Mouse (Mus musculus): ENCODE results near the gene Galnt17.
A peak's percentile ranks its signal among the peaks of the same experiment; 100 is the strongest.

Galnt17 gene

DNA sequence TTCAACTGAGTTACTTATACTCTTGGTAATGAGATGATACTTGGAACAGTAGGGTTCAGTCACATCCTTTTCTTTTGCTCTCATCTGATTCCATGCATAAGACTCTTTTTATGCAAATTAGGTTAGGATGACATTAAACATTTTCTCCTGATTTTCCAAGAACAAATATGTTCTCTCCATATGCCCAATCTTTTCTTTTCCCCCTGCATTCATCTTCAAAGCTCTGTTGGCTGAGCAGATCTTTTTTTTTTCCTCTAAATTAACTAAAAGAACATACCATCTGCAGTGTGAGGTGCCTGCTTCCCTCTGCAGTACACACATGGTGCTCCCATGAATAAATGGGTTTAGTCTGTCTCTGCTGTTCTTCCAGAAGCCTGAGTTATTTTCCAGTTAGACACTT lies 173.5 kb downstream of the Galnt17 start:
- no peak for DNase-seq (ENCODE audit: low read depth, low spot score)

DNA sequence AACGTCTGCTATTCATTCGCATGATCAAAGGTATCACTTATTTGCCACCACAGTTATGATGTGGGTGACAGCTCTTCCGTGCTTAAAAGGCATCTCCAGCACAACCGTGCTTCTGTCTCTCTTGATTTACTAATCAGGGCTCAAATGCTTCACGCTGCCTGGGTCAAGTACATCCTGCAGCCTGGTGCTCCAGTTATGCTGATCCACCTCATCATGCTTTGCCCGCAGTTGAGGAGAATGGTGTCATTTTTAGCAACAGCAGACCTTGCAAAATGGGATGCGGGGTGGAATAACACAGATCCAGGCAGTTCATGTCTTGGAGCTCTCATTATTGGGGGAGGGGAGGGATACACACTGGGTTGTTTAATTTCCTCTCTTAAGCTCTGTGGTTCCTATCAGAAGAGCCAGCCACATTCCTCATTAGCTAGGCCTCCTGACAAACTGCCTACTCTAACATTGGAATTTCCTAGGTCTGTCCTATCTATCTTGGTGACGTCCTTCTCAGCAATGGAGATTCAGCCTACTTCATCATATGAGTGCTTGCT lies 187.9 kb downstream of the Galnt17 start:
- DNase-seq (ENCODE audit: low read depth, low spot score) = peak; percentile 5

DNA sequence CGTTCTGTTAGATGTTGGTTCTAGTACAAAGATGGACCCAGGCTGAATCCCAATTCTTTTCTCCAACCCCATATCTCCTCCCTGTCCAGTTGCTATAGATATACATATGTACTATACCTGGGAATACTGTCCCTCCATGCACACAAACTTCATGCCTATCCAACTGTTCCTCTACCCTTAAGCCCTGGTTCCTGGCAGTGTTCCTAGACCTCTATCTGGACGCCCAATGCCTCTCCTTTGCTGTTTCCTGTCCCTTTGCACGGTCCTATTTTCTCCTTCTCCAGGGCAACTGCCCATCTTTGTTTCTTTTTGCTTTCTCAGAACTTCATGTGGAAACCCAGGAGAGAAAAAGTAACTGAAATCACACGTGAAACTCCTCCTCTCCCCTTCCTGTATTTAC lies 188.4 kb downstream of the Galnt17 start:
- DNase-seq (ENCODE audit: low read depth, low spot score) = no peak

DNA sequence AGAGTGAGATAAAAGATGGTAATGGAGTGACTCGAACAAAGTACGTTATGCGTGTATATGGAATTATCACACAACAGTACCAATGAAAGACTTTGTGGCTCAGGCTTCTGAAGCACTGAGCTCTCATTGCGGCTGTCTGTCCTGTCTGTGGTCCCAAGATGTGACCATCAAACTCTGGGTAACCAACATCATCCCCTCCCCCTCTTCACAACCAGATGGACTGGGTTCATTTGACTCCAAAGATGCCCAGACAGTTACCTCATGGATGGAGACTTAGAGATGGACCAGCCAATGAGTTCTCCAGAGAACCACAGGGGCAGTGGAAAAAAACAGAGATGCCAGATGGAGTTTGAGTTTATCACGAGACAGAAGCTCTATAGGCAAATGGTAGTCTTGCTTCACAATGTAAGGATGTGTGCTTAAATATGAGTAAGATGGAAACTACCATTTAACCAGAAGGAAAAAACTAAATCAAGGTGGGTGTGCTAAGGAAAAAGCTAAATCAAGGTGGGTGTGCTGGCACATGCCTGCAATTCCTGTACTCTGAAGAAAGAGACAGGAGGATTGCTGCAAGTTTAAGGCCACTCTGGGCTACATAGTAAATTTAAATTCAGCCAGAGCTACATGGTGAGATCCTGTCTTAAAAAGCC lies 190.8 kb downstream of the Galnt17 start:
- no peak for DNase-seq (ENCODE audit: low read depth, low spot score)

DNA sequence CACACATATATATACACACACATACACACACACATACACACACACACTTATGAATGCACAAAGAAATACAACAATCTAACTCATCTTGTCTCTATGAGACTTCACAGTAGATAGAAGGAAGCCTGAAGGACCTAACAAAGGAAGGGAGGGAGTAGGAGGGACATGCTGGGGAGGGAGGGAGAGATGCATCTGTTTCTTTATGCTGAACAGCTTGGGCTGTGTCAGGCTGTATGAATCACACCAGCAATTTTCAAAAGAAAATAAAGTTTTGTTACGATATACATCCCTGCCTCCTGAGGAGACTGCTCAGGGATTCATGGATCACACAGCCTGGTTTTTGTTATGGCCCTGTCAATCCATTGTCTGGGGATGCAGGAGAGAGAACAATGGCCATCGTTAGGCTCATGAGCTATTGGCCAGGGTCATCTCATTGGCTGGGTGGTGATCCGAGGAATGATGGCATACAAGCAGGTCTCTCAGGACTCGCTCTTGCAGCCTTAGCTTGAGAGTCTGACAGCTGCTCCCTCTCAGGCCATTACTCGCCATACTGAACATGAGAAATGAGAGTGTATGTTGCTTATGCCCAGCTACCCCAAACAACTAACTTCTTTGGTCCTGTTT lies 194.3 kb downstream of the Galnt17 start:
- DNase-seq (ENCODE audit: low read depth, low spot score) = no peak

DNA sequence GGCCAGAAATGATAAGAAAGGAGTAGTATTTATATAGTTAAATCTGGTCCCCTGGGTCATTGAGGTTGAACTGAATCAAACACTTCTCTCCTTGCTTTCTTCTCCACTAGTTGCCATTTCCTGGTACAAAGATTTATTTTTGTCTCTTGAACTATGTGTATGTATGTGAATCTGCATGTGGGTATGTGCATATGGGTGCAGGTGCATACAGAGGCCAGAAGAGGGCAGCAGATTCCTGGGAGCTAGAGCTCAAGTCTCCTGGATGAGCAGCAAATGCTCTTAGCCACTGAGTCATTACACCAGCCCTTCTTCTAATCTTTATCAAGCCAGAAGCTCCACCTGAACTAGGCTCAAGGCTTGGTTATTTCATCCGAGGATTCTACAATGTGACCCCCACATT lies 201.1 kb downstream of the Galnt17 start:
- DNase-seq (ENCODE audit: low read depth, low spot score) = no peak

DNA sequence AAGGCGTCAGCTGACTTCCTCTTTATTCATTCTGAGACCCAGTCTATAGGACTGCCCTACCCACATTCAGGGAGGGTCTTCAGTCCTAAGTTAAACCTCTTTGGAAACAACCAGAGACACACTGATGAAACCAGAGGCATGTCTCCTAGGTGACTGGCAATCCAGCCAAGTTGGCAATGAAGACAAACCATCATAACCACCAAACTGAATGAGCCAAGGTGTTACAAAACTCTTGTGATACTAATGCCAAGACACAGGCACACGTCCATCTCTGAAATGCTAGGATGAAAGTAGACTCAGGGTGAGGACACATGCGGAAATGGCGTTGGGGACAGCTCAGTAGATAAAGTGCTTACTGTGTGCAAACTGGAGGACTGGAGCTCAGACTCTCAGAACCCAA lies 211.5 kb downstream of the Galnt17 start:
- no peak for DNase-seq (ENCODE audit: low read depth, low spot score)

DNA sequence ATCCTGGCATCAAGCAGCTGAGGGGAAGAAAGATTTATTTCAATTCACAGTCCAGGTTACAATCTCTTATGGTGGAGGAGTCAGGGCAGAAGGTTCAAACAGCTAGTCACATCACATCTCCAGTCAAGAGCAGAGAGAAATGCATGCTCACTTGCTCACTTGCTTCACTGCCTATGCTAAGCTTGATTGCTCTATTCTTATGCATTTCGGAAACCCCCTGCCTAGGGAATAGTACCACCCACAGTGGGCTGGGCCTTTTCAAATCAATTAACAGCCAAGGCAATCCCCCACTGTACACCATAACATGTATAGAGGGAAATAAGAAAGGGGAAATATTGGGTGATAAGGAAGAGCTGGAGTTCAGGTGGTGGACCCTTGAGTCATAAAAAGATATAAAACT lies 212.7 kb downstream of the Galnt17 start:
- no peak for DNase-seq (ENCODE audit: low read depth, low spot score)

DNA sequence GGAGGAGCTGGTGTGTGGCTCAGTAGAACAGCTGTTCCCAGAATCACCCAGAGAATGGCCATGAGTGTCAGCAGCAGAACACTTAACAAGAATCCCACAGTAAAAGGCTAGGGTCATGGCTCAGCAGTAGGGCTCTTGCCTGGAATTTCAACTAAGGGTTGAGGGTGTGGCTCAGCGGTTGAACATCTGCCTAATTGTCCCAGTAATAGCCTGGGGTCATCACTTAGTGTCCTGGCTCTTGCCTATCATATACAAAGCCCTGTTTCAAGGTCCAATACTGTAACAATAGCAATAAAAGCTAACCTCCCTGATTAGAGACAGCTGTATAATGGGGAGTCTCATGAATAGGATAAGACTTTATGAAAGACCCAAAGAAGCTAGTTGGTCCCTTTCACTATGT lies 213.5 kb downstream of the Galnt17 start:
- no peak for DNase-seq (ENCODE audit: low read depth, low spot score)

DNA sequence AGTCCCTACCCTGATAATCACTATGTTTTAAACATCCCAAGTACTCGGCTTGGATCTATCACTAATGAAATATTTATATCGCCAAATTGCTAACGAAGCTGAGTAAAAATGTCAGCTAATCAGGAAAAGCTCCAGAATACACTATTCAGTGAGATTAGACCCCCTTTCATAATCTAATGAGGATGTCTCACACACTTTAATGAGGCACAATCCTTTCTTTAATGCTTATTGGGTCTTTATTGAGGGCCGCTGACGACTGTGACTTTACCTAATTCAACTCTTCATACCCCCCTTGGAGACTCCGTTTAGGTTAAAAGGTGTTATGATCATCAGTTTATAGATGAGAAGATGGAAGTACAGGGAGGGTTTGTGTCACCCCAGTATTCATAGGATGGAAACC lies 214.2 kb downstream of the Galnt17 start:
- DNase-seq (ENCODE audit: low read depth, low spot score) = no peak

DNA sequence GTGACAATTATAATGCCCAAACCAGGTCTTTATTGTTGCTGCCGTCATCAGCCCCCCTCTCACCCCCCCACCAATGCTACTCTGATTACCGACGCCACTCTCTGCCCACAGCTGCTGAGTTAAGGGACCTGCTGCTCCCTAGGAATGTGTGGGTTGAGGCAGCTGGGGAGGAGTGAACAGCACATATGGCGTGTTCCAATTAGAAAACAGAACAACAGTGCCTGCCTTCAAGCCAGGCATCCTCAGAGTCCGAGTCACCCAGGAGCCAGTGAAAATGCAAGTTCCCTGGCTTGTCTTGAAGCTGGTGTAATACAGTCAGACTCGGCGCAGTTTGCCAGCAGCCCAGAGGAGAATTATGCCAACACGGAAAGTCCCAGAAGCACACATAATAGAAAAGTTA lies 218.4 kb downstream of the Galnt17 start:
- no peak for DNase-seq (ENCODE audit: low read depth, low spot score)

DNA sequence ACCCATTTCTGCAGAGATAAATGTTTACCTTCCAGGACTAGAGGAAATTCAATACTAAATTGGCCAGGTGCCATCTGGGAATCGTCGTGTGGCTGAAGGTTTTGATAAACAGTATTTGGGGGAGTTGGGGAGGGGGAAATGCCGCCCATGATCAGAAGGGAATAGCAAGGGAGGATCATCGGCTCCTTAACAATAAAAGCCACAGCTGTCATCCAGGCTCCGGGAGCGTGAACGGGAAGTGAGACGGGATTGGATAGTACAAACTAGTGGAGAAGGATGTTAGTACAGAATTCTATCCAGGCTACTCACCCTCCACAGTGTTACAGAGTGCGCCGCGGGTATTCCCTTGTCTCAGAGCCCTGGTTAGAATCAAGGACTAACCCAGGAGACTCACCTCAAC lies 219.4 kb downstream of the Galnt17 start:
- no peak for DNase-seq (ENCODE audit: low read depth, low spot score)

DNA sequence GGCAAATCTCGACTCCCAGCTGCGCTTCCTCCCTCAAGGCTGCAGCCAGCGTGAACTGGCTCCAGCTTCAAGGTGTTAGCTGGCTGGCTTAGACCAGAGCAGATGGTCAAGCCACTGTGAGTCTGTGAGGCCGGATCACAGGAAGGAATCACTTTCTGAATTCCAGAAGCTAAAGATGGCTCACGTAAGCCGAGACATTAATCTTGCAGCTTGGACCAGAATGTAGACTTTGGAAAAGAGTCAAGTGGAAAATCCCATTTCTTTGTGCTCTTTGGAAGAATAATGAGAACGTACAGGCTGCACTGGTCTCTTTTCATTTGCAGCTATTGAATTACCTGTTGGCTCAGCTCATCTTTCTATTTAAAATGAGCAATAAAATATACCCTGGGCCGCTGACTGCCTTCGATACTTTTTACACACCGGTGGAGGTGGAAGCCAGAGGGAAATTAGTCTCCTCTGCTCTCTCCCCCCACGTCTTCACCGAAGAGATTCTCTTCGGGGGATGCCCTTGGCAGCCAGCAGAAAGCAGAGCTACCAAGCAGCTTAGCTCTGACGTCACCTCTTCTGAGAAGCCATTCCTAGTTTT lies 225.1 kb downstream of the Galnt17 start:
- peak; percentile 17 for DNase-seq (ENCODE audit: low read depth, low spot score)

DNA sequence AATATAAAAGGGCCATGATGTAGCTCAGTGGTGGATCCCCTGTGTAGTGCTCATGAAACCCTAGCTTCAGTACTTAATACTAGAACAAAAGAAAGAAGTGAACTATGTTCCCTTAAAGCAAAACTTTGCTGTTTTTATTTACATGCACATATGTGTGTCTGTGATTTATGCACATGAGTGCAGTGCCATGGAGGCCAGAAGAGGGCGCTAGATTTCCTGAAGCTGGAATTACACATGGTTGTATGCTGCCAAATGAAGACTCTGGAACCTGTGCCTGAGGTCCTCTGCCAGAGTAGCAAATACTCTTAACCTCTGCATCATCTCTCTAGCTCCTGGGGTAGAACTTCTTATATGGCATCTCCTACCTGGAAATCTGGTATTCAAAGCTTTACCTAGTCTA lies 230.6 kb downstream of the Galnt17 start:
- no peak for DNase-seq (ENCODE audit: low read depth, low spot score)

DNA sequence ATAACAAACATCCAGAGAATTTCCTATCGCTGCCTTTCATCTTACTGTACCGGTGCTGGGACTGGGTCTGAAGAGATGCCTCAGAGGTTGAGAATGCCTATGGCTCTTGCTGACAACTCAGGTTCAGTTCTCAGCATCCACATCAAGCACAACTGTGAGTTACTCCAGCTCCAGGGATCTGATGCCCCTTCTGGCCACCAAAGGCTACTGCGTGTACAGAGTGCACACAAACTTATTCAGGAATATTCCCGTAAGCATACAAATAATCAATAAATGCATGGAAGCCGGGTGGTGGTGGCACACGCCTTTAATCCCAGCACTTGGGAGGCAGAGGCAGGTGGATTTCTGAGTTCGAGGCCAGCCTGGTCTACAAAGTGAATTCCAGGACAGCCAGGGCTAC lies 232.5 kb downstream of the Galnt17 start:
- no peak for DNase-seq (ENCODE audit: low read depth, low spot score)

DNA sequence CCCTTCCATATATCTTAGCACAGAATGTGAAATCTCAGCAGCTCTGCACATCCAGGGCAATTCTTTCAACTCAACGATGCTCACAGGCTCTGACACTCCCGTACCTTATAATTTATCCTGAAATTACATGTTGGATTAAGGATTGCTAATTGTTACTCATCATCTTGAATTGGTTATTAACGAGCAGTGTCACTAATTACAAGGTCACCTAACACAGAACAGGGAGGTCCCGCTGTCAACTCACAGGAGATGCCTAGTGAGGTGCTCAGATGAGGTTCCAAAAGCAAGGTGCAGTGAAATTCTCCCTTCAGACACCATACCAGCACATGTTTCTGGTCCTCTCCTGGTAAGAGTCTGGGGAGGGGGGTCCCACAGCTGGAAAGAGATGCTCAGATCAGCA lies 234.0 kb downstream of the Galnt17 start:
- no peak for DNase-seq (ENCODE audit: low read depth, low spot score)

DNA sequence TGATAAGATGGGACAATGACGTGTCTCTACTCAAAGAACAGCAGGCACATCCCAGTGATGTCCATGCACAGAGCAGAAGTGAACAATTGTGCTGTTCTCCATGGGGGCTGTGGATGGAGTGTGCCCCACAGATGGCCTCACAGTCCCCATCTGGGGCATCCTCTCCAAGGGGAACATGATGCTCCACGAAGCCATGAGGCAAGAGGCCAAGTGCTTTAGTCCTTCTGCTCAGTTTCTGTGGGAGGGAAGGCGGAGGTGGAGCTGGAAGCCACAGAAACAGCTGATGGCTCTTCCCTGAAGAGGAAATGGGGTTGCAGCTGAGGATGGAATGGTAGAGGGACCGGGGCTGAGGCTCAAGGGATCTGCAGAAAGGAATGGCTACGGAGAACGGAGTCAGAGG lies 243.1 kb downstream of the Galnt17 start:
- DNase-seq (ENCODE audit: low read depth, low spot score) = no peak

DNA sequence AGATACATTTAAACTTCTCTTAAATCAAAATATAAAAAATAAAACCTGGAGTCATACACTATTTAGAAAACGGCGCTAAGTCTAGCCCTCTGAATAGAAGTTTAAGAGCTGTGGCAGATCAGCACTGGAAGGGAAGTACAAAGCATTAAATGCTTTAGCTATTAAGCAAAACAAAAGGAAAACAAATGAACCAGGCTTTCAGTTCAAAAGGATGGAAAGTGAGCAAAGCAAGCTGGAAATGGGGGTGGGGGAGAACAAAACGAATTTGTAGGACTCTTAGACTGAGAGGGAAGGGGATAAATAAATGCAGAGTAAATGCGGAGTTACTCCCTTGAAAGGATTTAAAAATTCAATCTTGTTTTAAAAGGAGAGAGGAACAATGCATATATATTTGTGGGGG lies 259.8 kb downstream of the Galnt17 start:
- no peak for DNase-seq (ENCODE audit: low read depth, low spot score)

DNA sequence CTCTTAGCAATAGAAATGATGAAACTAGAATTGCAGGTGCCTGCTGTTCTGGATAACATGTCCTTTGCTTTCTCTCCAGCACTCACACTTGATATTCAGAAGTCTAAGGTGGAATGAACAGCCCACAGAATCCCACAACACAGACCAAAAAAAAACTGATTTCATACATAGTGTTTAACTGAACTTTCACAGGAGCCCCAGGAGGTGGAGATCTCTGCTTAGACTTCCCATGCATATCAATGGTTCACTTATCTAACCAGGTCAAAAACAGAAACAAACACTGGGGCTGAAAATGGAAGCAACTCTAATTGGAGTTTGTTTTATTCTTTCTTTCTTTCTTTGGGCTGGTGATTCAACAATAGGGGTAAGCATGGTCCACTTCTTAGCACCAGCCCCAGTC lies 265.2 kb downstream of the Galnt17 start:
- no peak for DNase-seq (ENCODE audit: low read depth, low spot score)

DNA sequence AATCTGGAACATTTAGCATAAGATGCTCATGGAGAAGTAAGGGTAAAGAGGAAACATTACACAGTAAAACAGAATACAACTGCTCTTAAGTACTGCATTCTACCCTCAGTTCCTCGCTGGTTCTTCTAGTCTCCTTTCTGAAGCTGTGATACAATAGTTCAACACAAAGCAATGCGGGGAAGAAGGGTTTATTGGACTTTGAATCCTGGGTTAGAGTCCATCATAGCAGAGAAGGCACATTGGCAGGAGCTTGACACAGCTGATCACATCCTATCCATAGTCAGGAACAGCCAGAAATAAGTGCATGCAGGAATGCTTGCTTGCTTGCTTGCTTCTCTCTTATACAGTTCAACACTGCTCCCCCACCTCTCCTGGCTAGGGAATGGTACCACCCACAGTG lies 267.9 kb downstream of the Galnt17 start:
- no peak for DNase-seq (ENCODE audit: low read depth, low spot score)

DNA sequence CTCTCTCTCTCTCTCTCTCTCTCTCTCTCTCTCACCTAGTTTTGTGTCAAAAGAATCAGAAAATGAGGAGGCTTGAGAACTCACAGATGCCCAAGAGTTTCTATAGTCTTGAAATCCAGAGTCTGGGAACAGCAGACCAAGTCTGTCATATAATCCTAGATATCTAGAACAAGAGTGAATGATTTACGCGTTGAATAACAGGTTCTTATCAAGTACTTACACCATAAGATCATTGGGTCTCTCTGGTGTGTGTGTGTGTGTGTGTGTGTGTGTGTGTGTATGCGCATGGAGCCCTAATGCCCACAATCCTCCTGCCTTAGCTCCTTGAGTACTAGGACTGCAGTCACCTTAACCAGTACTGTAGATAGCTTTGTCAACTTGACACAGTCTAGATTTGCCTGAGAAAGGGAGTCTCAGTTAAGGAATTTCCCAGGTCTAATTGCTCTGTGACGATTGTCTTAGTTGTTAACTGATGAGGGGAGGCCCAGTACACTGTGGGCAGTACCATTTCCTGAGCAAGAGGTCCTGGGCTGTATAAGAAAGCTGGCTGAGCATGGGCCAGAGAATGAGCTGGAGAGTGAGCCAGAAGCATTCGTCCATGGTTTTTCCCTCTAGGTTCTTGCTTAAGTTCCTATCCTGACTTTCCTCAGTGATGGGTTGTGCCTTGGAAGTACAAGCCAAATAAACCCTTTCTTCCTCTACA lies 268.5 kb downstream of the Galnt17 start:
- DNase-seq (ENCODE audit: low read depth, low spot score) = no peak

DNA sequence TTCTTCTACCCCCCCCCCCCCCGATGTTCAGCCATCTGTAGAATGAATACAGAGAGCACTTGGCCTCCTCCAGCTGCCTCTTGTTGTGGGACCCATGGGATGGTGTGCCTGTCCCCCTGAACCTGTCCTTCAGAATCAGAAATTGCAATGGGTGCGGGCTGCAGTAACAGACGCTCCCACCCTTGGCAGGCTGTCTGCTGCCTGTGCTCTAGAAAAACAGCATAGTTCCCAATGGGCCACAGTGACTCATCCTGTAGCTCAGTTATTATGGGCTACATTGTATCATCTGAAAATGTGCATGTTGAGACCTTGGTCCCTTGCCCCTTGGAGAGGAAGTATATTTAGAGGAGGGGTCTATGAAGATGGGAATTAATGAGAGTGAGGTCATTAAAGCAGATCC lies 283.8 kb downstream of the Galnt17 start:
- DNase-seq (ENCODE audit: low read depth, low spot score) = no peak
